Mouse (Mus musculus) liver, adult 2 months (tissue): ENCODE data around the gene Tprg. TPM values are rescaled to one million over a fixed set of nuclear protein-coding genes. Genes with fewer than 3 reads are reported as not detected.

ENCODE experiments used
- DNase-seq: peaks from one replicate; pipeline ENCODE4 v3.0.0-alpha.2; 2011; ENCODE audit warnings: low read depth, low spot score; ENCODE audit errors: extremely low read depth
- H3K27ac ChIP-seq: fragments of 200-500 bp; replicated peaks from 2 replicates; pipeline ENCODE4 v1.5.1; 2012; ENCODE audit warnings: low read depth, mild to moderate bottlenecking, control low read depth, inconsistent platforms, low read length; ENCODE audit not compliant: insufficient read depth
- H3K27me3 ChIP-seq: fragments of 200-500 bp; 2 replicates; pipeline ENCODE4 v1.6.1; 2012; ENCODE audit warnings: mild to moderate bottlenecking, moderate library complexity, low read length, inconsistent platforms; ENCODE audit not compliant: control insufficient read depth, insufficient read depth
- H3K36me3 ChIP-seq: fragments of 200-500 bp; 2 replicates; pipeline ENCODE4 v1.6.1; 2012; ENCODE audit warnings: low read length, inconsistent platforms; ENCODE audit not compliant: control insufficient read depth, insufficient read depth
- H3K4me1 ChIP-seq: fragments of 200-500 bp; 2 replicates; pipeline ENCODE4 v1.6.1; 2011; ENCODE audit warnings: low read length; ENCODE audit not compliant: control insufficient read depth, insufficient read depth
- H3K4me3 ChIP-seq: fragments of 200-500 bp; 2 replicates; pipeline ENCODE4 v1.5.1; 2011; ENCODE audit warnings: low read depth, mild to moderate bottlenecking, control low read depth, low read length, moderate library complexity; ENCODE audit not compliant: insufficient read depth
- H3K79me2 ChIP-seq: fragments of 200-500 bp; 2 replicates; pipeline ENCODE4 v1.6.1; 2012; ENCODE audit warnings: inconsistent platforms, mild to moderate bottlenecking, low read length, moderate library complexity; ENCODE audit not compliant: control insufficient read depth, insufficient read depth
- H3K9ac ChIP-seq: fragments of 200-500 bp; 2 replicates; pipeline ENCODE4 v1.6.1; 2012; ENCODE audit warnings: low read depth, mild to moderate bottlenecking, control low read depth, inconsistent platforms, low read length
- CTCF ChIP-seq: fragments of 200-500 bp; IDR thresholded peaks from 2 replicates; pipeline ENCODE4 v1.5.1; 2011; ENCODE audit warnings: low read depth, low read length, control low read depth
- POLR2A ChIP-seq: fragments of 200-500 bp; IDR thresholded peaks from 2 replicates; pipeline ENCODE4 v1.6.1; 2011; ENCODE audit warnings: low read length, control low read depth; ENCODE audit not compliant: insufficient read depth; ENCODE audit errors: extremely low read depth
- WGBS: fragments of 180-500 bp; shearing (Covaris S2); methylation state at CpG from one replicate; pipeline ENCODE4 v1.1.7; 2018; 5-methylcytosine and 5-hydroxymethylcytosine counted together
- polyA plus RNA-seq: library from polyadenylated mRNA; depleted of rRNA; stranded (reverse); fragments of >200 nt; gene quantifications from 2 replicates; pipeline ENCODE4 v1.2.3, GENCODE M21; 2012
- total RNA-seq: library from RNA; depleted of rRNA; stranded (reverse); fragments of >200 nt; gene quantifications from 2 replicates; pipeline ENCODE4 v1.2.3, GENCODE M21; 2014

Gene Tprg
- total and polyA plus RNA-seq, 2 experiments, result not detected

- no peak for DNase-seq
- 68% methylated on average over 5 of the region's 5 CpGs for WGBS
- TF ChIP-seq POLR2A (no peak), CTCF (no peak)
Measured at GRCm38 (mm10) chr16:25314006-25314405, 27.4 kb downstream of the Tprg start.

DNA sequence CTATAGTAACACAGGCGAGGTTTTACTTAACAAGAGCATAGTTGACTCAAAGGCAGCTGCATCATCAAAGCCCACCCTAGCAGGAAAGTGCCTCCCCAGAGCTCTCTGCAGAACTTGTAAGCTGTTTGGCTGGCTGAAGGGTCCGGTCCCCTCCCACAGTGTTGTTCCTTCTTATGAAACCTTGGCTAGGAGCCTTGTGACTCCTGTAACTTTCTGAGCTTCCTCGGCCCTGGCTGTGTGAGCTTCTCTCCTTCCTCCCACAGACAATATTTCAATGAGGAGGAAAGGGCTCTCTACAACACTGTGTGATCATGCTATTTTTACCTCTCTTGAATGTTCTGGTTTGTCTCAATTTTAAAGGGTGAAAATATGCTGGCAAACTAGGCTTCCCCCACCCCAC lies 28.5 kb downstream of the Tprg start:
- TF ChIP-seq POLR2A (no peak), CTCF (no peak)
- H3K4me1 ChIP-seq, result no peaks in the 10 kb centered on the region
- no peaks in the 10 kb centered on the region for H3K79me2 ChIP-seq

More at GRCm38 (mm10) chr16:25314006-25314405, 27.4 kb downstream of the Tprg start:
- H3K4me3 ChIP-seq, result no peak overlapping the region
- no peaks in the 10 kb centered on the region for H3K4me1 ChIP-seq
- no peak overlapping the region for H3K27ac ChIP-seq
- no peak overlapping the region for H3K9ac ChIP-seq
- H3K79me2 ChIP-seq, result no peaks in the 10 kb centered on the region
- H3K36me3 ChIP-seq, result no peaks in the 10 kb centered on the region
- no peaks in the 10 kb centered on the region for H3K27me3 ChIP-seq

DNA sequence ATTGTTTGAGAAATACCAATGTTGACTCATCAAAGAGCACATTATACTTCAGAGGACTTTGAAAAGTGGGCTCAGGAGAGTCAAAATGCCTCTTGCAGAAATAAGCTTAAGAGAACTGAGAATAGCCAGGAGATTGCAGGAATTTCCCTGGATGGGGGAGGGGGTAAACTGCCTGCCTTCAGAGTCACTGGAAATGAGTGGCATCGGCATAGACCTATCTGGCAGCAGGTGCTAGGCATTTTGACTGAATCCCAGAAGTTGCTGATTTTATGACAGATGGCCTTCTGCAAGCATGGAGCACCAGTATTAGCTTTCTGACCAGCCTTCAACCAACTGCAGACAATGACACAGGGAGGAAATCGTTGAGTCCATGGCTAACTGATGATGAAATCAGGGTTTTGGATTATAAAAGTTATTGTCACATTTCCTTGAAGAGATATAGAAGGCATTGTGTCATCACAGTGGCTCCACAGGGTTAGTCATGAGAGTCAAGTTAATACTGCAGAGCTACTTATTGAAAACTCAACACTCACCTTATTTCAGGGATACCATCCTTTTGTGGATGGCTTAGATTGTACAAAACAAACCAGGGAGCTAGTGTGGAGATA lies 39.1 kb downstream of the Tprg start:
- H3K4me3 ChIP-seq, result no peak overlapping the region
- no peak for DNase-seq
- H3K4me1 ChIP-seq, result no peaks in the 10 kb centered on the region
- WGBS, result 70% methylated on average over 2 of the region's 2 CpGs
- H3K9ac ChIP-seq, result no peak overlapping the region
- TF ChIP-seq CTCF (no peak), POLR2A (no peak)
- no peak overlapping the region for H3K27ac ChIP-seq
- H3K27me3 ChIP-seq, result no peaks in the 10 kb centered on the region
- no peaks in the 10 kb centered on the region for H3K79me2 ChIP-seq
- H3K36me3 ChIP-seq, result no peaks in the 10 kb centered on the region

More for the DNA sequence above, 28.5 kb downstream of the Tprg start:
- DNase-seq, result no peak
- no peak overlapping the region for H3K27ac ChIP-seq
- H3K36me3 ChIP-seq, result no peaks in the 10 kb centered on the region
- 69% methylated on average over 3 of the region's 3 CpGs for WGBS
- no peaks in the 10 kb centered on the region for H3K27me3 ChIP-seq
- no peak overlapping the region for H3K4me3 ChIP-seq
- H3K9ac ChIP-seq, result no peak overlapping the region

- Histone ChIP-seq H3K4me1 (no peaks in the 10 kb centered on the region), H3K79me2 (no peaks in the 10 kb centered on the region)
Measured at GRCm38 (mm10) chr16:25333279-25334219, 46.9 kb downstream of the Tprg start.

GRCm38 (mm10) chr16:25335058-25335703 lies 48.6 kb downstream of the Tprg start:
- WGBS, result 72% methylated on average over 4 of the region's 4 CpGs
- no peak overlapping the region for H3K9ac ChIP-seq
- no peaks in the 10 kb centered on the region for H3K79me2 ChIP-seq
- H3K4me3 ChIP-seq, result no peak overlapping the region
- TF ChIP-seq CTCF, result no peak
- no peak for TF ChIP-seq POLR2A
- no peaks in the 10 kb centered on the region for H3K27me3 ChIP-seq
- no peak overlapping the region for H3K27ac ChIP-seq
- no peaks in the 10 kb centered on the region for H3K36me3 ChIP-seq
- no peaks in the 10 kb centered on the region for H3K4me1 ChIP-seq
- no peak for DNase-seq

More at GRCm38 (mm10) chr16:25333279-25334219, 46.9 kb downstream of the Tprg start:
- H3K4me3 ChIP-seq, result no peak overlapping the region
- H3K9ac ChIP-seq, result no peak overlapping the region
- H3K27me3 ChIP-seq, result no peaks in the 10 kb centered on the region
- WGBS, result 69% methylated on average over 10 of the region's 10 CpGs
- DNase-seq, result no peak
- no peaks in the 10 kb centered on the region for H3K36me3 ChIP-seq
- H3K27ac ChIP-seq, result no peak overlapping the region
- TF ChIP-seq POLR2A, result no peak
- TF ChIP-seq CTCF, result no peak
